Mouse (Mus musculus) thymus, adult 18-20 months (tissue): Measurements from ENCODE around the gene Dhx9.
"Not testable (repeated sequence)": the region's sequence is repeated elsewhere in the genome, so short reads cannot be mapped to it uniquely, and the experiment has no call there.

Experiments used
- DNase-seq, 2 experiments: peaks; one replicate each; pipeline ENCODE4 v3.0.0; 2022; ENCODE audit warnings: mixed read lengths in 2 of 2

Gene Dhx9

DNA sequence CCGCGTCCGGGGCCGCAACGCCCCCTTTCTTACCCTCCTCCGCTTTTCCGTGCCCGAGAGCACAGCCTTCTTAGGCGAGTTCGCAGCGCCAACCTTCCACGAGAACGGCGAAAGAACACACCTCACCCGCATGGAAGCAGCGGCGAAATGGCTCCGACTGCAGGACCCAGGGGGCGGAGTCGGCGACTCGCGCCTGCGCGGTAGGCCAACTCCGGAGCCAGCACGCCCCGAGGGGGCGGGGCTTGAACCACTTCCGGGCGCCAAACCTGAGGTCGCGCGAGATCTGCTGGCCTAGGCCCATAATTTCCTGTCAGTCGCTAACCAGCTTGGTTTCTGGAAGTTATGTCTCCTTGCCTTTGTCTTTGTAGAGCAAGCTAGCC is at the start of gene Dhx9:
Gene Dhx9, minus strand, starts transcription at position 161 of the 380 bp plus-strand sequence.
- peak; percentile 95 to 96 for DNase-seq

DNA sequence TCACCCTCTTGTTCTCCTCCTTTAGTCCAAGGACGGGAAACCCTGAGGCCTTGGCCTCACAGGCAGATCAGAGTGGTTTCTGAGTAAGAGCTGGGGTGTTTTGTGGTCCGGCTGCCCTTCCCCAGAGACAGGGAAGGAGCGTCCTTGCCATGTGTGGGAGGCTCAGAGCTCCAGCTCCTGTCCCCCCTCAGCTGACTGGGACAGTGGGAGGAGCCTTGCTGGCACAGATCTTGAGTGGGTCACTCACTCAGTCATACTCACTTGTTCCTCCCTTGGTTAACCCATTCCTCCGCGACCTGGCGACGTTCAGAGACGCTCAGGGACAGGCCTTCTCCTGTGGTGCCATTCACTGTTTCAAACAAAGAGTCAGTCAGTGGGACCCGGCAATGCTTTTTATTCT is 48.2 kb upstream of the Dhx9 start:
- DNase-seq, result no peak

DNA sequence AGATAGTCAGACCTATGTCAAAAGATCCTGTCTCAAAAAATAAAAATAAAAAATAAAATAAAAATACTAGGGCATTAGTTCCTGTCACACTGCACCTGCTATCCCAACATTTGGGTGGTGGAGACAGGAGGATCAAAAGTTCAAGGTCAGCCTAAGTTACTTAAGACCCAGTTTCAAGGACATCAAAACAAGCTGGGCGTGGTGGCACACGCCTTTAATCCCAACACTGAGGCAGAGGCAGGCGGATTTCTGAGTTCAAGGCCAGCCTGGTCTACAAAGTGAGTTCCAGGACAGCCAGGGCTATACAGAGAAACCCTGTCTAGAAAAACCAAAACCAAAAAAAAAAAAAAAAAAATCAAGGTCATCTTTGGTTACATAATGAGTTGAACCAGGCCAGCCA is 45.4 kb upstream of the Dhx9 start:
- not testable (repeated sequence) for DNase-seq

DNA sequence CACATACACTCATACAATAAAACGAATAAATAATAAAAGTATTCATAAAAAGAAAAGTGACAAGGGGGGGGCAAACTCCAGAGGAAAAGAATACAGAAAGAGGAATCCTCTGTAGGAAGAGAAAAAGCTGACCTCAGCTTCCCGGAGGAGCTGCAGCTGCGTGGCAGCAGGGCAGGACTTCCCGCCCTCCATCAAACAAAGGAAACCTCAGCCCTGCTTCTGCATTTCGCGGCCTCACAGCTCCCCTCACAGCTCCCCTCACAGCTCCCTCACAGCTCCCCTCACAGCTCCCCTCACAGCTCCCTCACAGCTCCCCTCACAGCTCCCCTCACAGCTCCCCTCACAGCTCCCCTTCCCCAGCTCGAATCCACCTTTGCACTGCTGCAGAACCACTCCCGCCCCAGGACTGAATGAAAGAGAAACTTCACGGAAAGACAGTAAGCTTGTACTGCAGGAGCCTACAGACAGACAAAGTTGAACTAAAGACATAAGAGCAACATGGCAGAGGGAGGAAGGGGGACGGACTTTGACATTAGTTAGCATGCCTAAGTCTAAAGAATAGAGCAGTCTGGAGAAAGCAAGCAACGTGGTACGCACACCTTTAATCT is 44.9 kb upstream of the Dhx9 start:
- peak; percentile 58 to 69 for DNase-seq

DNA sequence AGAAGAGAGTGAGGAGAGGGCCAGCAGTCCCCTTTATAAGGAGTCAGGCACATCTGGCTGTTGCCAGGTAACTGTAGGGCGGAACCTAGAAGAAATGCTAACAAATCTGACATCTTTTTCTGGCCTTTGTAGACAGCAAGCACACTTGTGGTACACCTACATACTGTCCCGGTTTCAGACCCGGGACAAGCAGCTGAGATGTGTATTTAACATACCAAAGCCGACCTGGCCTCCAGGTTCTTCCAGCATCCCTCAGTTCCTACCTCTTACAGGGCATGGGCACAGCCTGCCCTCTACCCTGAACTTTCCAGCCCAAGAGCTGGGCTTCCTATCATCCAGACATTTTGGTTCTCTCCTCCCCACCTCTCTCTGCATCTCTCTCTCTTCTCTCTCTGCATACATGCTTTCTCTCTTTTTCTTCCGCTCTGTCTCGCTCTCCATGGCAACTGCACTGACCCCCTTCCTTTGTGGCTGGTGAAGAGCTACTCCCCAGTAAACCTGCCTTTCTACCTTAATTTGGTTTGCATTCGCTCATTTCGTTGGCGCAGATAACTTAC is 44.3 kb upstream of the Dhx9 start:
- peak in 1 of 2 experiments; percentile 21 for DNase-seq

DNA sequence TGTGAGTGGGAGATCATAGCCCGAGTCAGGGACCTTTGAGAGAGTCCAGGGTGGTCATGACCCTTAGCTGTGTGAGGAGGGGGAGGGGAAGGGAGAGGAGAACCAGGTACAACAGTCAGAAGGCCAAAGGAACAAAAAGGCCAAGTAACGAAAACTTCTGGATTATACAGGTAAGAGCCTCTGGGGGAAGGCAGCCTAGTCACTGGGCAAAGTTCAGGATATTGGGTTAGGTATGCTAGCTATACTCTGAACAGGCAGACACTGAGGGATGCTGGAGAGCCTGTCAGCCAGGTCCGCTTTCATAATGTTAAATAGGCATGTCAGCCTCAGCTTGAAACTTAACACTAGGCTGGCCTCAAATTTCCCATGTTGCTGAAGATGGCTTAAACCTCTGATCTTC is 34.7 kb upstream of the Dhx9 start:
- no peak for DNase-seq

DNA sequence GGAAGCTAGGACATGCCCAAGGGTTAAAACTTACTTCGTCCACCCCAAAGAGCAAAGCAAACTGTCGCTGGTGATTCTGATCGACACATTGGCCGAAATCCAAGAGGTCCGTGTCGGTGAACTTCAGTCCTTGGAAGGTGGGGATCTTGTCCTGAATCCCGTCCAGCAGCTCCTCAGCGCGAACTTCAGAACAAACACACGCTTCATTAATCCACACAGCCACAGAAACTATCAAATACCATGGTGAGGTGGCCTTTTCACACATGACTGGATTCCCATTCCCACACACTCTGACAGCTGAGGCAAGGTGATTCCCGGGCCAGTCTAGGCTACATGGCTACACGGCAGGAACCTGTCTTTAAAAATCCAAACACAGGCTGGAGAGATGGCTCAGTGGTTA is 27.9 kb upstream of the Dhx9 start:
- DNase-seq, result no peak

DNA sequence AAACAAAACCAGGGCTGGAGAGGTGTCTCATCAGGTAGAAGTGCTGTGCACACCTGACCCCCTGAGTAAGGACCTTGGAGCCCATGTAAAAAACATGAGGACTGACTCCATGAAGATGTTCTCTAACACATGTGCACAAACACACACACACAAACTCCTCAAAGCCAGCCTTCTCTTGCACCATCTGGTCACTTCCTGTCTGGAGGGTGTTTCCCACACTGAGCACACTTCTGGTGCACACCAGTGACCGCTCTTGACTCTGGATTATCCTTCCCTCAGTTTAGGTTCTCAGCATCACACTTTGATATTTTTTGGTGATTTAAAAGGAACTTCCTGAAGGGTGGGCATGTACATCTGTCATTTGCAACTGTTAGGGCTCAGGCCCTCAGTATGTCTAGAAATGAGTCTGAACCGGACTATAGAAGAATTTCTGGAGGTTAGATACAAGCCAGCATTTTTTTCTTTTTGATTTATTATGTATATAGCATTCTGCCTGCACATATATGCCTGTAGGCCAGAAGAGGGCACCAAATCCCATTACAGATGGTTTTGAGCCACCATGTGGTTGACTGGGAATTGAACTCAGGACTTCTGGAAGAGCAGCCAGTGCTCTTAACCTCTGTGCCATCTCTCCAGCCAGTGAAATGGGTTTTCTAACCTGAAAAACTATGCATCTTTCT is 23.0 kb upstream of the Dhx9 start:
- DNase-seq, result no peak

DNA sequence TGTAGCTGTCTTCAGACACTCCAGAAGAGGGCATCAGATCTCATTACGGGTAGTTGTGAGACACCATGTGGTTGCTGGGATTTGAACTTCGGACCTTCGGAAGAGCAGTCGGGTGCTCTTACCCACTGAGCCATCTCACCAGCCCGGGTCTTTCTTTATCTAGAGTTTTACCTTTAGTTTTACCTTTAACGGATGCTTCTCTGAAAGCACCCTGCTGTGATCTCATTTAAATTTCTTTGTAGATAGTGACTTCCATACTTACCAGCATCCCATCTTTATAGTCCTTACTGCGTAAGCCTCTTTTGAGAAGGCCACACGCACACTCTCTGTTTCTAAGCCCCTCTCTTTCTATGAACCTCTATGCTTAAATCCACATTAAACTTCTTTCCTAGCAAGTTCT is 22.1 kb upstream of the Dhx9 start:
- DNase-seq, result not testable (repeated sequence)

DNA sequence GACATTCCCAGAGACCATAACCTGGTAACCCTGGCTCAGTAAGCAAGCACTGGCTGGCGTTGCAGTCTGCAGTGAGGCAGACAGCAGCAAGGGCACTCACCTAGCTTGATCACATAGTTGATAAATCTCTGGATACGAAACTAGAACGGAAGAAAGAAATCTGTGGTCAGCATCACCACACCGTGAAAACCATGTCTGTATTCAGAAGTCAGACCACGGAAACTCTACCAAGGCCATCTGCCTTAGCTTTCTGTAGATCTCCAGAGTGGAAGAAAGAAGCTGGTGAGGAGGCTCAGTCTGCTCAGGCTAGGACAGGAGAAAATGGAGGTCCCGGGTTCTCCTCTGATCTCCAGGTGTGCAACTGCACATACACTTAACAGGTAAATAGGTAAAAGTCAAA is 21.6 kb upstream of the Dhx9 start:
- DNase-seq, result no peak

DNA sequence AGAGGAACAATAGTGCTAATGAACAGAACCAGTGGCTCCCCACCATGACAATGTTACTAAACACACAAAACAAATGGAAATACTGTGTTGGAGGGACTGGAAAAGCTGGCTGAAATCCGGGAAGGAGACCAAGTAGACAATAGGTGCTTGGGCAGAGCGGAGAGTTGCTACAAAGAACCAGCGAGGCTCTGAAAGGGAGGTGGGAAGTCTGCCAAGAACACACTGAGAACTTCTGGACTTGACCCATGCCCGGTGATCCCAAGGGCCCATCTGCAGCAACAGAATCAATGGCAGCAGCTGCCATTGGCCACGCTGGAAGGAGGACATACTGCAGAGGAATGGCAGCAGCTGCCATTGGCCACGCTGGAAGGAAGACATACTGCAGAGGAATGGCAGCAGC is 18.8 kb upstream of the Dhx9 start:
- no peak for DNase-seq

DNA sequence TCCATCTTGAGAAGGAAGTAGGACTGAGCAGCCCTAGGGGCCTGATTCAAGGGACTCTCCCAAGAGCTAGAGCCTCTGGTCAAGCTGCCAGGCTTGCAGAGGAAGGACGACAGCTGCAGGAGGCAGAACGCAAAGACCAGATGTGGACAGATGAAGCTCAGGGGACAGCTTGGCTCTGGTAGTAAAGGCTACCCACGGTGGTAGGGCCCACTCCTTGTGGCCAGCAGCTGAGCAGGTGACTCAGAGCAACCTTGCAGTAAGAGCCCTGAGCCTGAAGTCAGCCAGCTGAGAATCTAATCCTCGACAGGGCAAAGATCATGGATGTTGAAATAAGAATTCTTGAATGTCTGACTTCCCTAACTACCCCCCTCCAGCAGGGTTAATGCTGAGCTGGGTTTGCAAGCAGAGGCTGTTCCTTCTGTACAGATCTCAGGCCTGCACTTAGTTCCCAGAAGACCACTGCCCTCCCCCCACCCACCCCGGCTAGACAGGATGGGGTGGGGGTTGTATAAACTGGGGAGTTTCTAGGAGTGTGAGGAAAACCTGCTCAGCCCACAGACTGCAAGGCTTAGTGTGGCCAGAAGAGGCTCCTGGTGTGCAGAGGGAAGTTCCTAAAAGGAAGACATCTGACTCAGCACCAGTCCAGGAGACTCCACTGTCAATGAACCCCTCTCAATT is 14.3 kb upstream of the Dhx9 start:
- no peak for DNase-seq

DNA sequence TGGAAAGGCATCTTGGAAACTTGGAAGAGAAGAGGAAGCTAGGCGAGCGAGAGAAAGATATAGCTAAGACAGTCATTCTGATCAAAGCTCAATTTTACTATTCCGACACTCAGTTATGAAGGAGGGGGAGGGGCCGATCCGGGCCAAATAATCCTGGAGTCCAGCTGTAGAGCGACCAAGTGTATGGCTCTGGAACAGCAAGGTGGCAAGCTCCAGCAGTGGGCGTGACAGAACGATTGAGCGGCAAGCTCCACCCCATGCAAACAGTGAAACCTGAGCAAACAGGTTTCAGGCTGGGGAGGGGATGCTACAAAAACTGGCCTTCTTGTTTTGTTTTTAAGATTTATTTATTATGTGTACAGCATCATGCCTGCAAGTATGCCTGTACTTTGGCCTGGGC is 12.6 kb upstream of the Dhx9 start:
- DNase-seq, result no peak

DNA sequence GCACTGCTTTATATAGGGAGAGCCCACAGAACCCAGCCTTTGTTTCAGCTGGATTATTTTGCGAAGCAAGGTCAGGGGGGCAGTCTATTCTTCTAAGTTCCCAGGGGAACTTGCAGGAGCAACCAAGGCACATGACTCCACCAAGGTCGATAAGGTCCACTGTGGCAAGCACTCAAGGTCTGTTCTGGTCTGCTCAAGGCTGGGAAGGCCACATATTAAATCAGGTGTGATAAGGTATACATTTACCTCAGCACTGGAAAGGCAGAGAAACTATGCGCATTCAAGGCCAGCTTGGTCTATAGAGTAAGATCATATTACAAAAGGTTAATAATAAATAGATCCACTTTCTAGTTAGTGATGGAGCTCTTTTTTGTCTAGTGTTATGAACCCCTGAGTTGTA is 8.6 kb upstream of the Dhx9 start:
- DNase-seq, result no peak

DNA sequence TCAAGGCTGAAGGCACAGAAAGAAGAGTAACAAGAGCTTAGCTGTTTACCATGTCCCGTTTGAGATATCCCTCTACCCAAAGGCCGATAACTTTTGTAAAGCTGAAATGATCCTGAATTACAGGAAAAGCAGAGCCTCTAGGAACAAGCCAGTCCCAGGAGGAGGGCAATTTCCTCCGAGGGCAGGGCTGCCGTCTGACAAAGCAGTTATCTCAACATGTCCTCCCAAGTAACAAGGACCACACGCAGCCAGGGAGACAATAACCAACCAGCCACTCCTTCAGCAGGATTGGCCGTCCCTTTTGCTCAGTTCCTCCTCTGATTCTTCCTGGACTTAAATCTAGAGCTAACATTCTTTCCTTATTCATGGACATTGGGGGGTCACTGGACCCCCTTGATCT is 6.5 kb upstream of the Dhx9 start:
- DNase-seq, result no peak

DNA sequence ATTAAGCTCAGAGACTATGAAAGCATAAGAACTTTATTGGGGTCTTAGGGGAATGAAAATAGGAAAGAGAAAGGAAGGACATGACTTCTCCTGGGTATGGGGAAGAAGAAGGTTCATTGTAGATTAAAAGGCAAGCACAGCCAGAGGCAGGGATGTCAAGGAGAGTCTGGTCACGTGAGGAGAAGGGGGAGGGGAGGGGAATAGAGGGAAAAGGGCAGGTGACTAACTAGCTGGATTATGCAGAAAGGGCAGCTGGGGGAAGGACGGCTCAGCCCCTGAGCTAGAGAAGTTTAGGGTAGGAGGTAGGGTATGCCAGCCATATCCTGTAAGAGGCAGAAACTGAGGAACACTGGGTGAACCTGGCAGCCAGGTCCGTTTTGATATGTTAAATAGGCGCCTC is 5.9 kb upstream of the Dhx9 start:
- DNase-seq, result no peak

DNA sequence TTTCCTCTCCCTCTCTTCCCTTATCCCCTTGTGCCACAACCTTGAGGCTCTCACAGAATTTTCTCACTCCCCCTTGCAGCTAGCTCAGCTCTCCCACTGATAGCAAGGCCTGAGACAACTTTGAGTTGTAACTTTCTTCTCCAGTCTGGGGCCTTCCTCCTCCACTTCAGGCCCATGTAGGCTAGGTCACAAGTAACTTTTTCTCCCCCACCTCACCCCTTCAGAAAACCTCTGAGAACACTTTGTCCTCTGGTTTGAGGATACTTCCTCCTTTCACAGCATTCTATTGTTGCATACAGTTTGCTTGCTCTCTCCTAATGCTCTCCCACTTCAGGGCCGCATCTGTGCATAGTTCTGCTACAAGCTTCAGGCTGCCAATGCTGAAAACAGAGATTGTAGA is 4.4 kb upstream of the Dhx9 start:
- DNase-seq, result no peak

DNA sequence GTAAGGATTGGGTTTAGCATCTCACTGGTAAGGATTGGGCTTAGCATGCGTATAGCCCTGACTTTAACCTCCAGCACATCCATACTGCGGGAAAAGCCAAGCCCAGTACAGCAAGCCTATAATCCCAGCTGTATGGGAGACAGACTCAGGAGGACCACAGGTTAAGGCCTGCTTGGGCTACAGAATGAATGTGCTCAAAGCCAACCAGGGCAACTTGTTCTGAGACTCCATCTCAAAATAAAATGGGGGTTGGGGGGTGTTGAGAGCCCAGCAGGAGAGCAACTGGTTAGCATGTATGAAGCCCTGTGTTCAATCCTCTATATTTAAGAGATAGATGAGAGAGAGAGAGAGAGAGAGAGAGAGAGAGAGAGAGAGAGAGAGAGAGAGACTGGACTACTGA is 3.9 kb upstream of the Dhx9 start:
- no peak for DNase-seq

DNA sequence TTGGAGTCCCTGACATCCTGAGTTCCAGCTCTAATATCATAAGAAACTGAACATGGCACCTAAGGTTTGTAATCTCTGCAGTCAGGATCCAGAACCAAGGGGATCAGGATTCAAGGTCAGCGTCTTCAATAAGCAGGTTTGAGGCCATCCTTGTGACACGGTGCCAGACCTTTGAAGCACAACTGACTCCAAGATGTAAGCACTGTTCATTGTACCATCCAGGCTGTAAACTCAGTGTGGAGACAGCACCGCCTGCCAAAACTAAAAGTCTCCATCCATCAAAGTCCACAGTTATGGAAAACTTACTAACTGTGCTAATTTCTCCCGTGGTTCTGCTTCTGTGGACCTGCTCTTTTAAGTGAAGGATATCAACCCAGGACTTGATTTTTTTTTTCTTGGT is 2.5 kb upstream of the Dhx9 start:
- no peak for DNase-seq

DNA sequence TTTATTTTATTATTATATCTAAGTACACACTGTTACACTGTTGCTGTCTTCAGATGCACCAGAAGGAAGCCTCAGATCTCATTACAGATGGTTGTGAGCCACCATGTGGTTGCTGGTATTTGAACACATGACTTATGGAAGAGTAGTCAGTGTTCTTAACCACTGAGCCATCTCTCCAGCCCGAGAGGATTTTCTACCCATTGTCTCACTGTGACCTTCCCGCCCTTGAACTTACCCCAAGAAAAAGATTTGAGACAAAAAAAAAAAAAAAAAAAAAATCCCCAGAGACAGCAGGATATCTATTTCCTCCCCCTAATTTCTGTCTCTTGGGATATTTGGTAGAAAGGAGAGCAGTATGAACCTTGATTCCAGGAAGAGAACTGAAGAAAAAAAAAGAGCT is 2.1 kb upstream of the Dhx9 start:
- DNase-seq, result no peak

DNA sequence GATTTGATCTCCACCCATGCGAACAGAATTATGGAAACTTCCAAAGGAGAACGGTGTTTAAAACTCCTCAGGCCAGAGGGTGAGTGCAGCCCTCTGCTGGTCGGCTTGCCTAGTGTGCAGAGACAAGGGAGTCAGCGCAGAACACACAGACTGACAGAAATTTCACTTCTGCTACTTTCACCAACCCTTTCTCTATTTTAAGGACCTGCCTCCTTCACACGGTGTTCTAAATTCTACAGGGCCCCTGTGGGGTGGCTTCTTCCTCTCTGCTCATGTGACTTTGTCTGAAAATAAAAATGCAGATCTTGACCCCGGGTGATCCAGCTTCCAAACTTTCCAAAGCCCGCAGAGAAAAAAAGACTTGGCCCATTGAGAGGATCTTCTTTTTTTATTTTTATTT is 1.7 kb upstream of the Dhx9 start:
- peak in 1 of 2 experiments; percentile 41 for DNase-seq

DNA sequence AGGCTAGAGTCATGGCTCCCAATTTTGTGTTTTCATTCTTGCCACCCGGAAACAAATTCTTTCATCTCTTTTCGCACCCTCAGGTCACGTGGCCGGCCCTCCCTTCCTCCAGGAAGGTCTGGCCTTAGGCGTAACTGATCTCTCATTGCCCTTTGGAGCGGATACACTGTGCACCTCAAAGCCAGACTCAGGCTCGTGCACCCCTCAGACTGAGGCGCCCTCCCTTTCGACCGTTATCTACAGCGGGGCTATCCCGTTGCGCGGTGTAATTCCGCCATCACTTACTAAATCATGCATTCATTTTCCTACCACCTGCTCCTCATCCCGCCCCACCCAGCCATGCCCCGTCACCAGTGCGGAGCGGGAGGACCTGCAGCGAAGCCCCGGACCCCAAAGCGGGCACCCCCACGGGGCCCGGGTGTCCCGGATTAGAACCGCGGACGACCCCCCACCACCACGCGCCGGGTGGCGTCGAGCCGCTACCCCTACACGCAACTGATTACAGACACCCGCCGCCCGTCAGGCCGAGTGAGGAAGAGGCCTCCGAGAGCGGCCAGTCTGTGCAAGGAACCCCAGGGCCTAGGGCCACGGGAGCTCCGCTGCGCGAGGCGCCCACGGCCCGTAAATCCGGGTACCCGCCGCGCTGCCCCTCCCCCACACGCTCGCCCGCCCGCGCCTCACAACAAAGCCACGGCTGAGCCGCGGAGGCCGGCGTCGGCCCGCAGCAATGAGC is 527 bp downstream of the Dhx9 start:
- peak; percentile 34 to 65 for DNase-seq

DNA sequence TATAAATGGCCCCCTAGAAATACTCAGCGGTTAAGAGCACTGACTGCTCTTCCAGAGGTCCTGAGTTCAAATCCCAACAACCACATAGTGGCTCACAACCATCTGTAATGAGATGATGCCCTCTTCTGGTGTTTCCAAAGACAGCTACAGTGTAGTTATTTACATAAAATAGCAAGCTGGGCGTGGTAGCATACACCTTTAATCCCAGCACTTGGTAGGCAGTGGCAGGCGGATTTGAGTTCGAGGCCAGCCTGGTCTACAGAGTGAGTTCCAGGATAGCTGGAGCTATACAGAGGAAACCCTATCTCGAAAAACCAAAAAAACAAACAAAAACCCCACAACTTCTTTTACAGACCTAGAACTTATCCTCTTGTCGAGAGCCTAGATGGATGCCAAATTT is 1.3 kb downstream of the Dhx9 start:
- DNase-seq, result not testable (repeated sequence)
